Mouse (Mus musculus) testis, postnatal 14 days (tissue): ENCODE measurements around the gene Dync1i2.

ENCODE experiments used
- DNase-seq: peaks from one replicate; pipeline ENCODE4 v3.0.0; 2021; ENCODE audit warnings: low spot score

The Dync1i2 gene

GRCm38 (mm10) chr2:71211591-71212359, at the start of gene Dync1i2:
Dync1i2 (plus strand) TSS chr2:71211706.
- peak; percentile 95 for DNase-seq

GRCm38 (mm10) chr2:71162831-71163621, 48.5 kb upstream of the Dync1i2 start:
- peak; percentile 51 for DNase-seq

GRCm38 (mm10) chr2:71167211-71167610, 44.3 kb upstream of the Dync1i2 start:
- DNase-seq, result no peak

- DNase-seq, result no peak
Measured at GRCm38 (mm10) chr2:71168461-71169021, 43.0 kb upstream of the Dync1i2 start.

GRCm38 (mm10) chr2:71173031-71173430, 38.5 kb upstream of the Dync1i2 start:
- DNase-seq, result no peak

- DNase-seq, result no peak
Measured at GRCm38 (mm10) chr2:71176329-71177249, 34.9 kb upstream of the Dync1i2 start.

GRCm38 (mm10) chr2:71177250-71177615, 34.3 kb upstream of the Dync1i2 start:
- DNase-seq, result no peak

GRCm38 (mm10) chr2:71177760-71178159, 33.7 kb upstream of the Dync1i2 start:
- no peak for DNase-seq

- no peak for DNase-seq
Measured at GRCm38 (mm10) chr2:71179716-71180115, 31.8 kb upstream of the Dync1i2 start.

- no peak for DNase-seq
Measured at GRCm38 (mm10) chr2:71180566-71181217, 30.8 kb upstream of the Dync1i2 start.

- no peak for DNase-seq
Measured at GRCm38 (mm10) chr2:71187950-71188349, 23.6 kb upstream of the Dync1i2 start.

GRCm38 (mm10) chr2:71188861-71189260, 22.6 kb upstream of the Dync1i2 start:
- DNase-seq, result no peak

GRCm38 (mm10) chr2:71191391-71192194, 19.9 kb upstream of the Dync1i2 start:
- DNase-seq, result no peak

- DNase-seq, result no peak
Measured at GRCm38 (mm10) chr2:71192195-71192807, 19.2 kb upstream of the Dync1i2 start.

GRCm38 (mm10) chr2:71194137-71194960, 17.2 kb upstream of the Dync1i2 start:
- no peak for DNase-seq

- no peak for DNase-seq
Measured at GRCm38 (mm10) chr2:71196947-71197346, 14.6 kb upstream of the Dync1i2 start.

GRCm38 (mm10) chr2:71198907-71199306, 12.6 kb upstream of the Dync1i2 start:
- no peak for DNase-seq

- DNase-seq, result no peak
Measured at GRCm38 (mm10) chr2:71200485-71200884, 11.0 kb upstream of the Dync1i2 start.

GRCm38 (mm10) chr2:71201886-71202285, 9.6 kb upstream of the Dync1i2 start:
- no peak for DNase-seq
